Mouse (Mus musculus) liver, postnatal 0 days (tissue): ENCODE data around the gene Herc3.

Experiments
- CTCF ChIP-seq: sonication (generic); IDR thresholded peaks from 2 replicates; pipeline ENCODE4 v1.5.1; 2016; ENCODE audit warnings: antibody characterized with exemption, low read depth
- EP300 ChIP-seq: IDR thresholded peaks from 2 replicates; pipeline ENCODE4 v1.6.1; 2016; ENCODE audit warnings: antibody characterized with exemption, low read depth, mild to moderate bottlenecking

- TF ChIP-seq CTCF (no peak), EP300 (no peak)
These were observed 98.7 kb downstream of the Herc3 start for GRCm38 (mm10) chr6:58929911-58930431.
